Mouse (Mus musculus): Measurements from ENCODE around the gene Sept11.

GRCm38 (mm10) chr5:93174675-93175074 is 81.4 kb downstream of the Sept11 start:
- TF ChIP-seq GATA1 (IDR thresholded peaks at IDR 0.05; ENCODE audit: borderline replicate concordance, low read length), result no peak
- TF ChIP-seq FLI1 (IDR thresholded peaks at IDR 0.05; ENCODE audit: low read length), result no peak
